Mouse (Mus musculus): Measurements from ENCODE around the gene Kif26b. TPM values are rescaled to one million over a fixed set of nuclear protein-coding genes. Genes with fewer than 3 reads are reported as not detected.

The Kif26b gene
- polyA plus RNA-seq, 1 experiment from 2014 or later = 0.10 TPM

GRCm38 (mm10) chr1:178829456-178829855 is 300.5 kb downstream of the Kif26b start:
- H3K4me3 ChIP-seq (replicated peaks) = no peak overlapping the region
- no peaks in the 10 kb centered on the region for H3K9me3 ChIP-seq (replicated peaks)
- H3K27me3 ChIP-seq = no peaks in the 10 kb centered on the region
- no peaks in the 10 kb centered on the region for H3K4me1 ChIP-seq (replicated peaks)
- ATAC-seq (ENCODE audit: low read depth) (no peak), DNase-seq (no peak)
- H3K27ac ChIP-seq = no peak overlapping the region
- H3K9ac ChIP-seq = no peak overlapping the region
- no peak overlapping the region for H3K4me2 ChIP-seq
- 61% methylated on average over 4 of the region's 4 CpGs for WGBS (ENCODE audit: insufficient replicate concordance)
- no peaks in the 10 kb centered on the region for H3K36me3 ChIP-seq

GRCm38 (mm10) chr1:178832571-178832970 is 303.6 kb downstream of the Kif26b start:
- no peak for DNase-seq
- Histone ChIP-seq H3K4me1 (replicated peaks) (no peaks in the 10 kb centered on the region), H3K4me2 (no peak overlapping the region), H3K4me3 (replicated peaks) (no peak overlapping the region), H3K9me3 (replicated peaks) (no peaks in the 10 kb centered on the region), H3K27me3 (no peaks in the 10 kb centered on the region), H3K27ac (no peak overlapping the region), H3K36me3 (no peaks in the 10 kb centered on the region), H3K9ac (no peak overlapping the region)
- ATAC-seq (ENCODE audit: low read depth) = no peak
- 58% methylated on average over 6 of the region's 6 CpGs for WGBS (ENCODE audit: insufficient replicate concordance)

DNA sequence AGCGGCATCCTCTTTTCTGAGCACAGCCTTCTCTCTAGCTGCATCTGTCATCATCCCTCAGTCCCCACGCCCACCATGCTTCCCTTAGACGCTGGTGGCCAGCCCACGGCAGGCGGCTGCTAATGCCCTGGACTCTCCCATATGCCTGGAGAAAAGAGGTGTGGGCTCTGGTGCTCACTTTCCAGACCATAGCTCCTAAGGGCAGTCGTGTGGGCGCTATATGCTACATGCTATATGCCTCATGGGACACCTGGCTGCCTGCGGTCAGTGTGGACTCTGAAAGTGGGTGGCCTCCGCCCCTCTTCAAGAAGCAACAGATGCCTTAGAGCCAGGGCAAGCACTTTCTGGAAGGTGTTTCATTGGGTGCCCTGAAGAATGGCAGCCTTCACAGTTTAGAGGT is 306.9 kb downstream of the Kif26b start:
- Histone ChIP-seq H3K4me2 (no peak overlapping the region), H3K9me3 (replicated peaks) (no peaks in the 10 kb centered on the region), H3K4me1 (replicated peaks) (no peaks in the 10 kb centered on the region), H3K27ac (no peak overlapping the region), H3K36me3 (no peaks in the 10 kb centered on the region), H3K9ac (no peak overlapping the region), H3K4me3 (replicated peaks) (no peak overlapping the region), H3K27me3 (no peaks in the 10 kb centered on the region)
- no peak for DNase-seq
- no peak for ATAC-seq (ENCODE audit: low read depth)
- WGBS (ENCODE audit: insufficient replicate concordance) = 69% methylated on average over 9 of the region's 9 CpGs

DNA sequence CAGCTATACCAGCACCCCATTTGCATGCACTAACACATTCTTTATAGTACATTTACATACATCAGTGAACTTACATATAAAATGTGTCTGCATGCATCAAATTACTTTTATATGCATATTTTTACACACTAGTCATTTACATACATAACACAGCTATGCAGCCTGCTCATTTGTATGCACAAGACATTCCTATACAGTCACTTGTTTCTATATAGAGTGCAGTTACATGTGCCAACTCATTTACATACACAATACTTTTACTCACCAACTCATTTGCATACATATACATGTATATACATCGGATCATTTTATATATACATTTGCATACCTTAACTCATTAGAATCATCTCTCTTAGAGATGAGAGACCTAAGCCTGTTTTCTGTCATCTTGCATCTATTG is 308.1 kb downstream of the Kif26b start:
- WGBS (ENCODE audit: insufficient replicate concordance) = 56% methylated on average over 1 of the region's 1 CpGs

DNA sequence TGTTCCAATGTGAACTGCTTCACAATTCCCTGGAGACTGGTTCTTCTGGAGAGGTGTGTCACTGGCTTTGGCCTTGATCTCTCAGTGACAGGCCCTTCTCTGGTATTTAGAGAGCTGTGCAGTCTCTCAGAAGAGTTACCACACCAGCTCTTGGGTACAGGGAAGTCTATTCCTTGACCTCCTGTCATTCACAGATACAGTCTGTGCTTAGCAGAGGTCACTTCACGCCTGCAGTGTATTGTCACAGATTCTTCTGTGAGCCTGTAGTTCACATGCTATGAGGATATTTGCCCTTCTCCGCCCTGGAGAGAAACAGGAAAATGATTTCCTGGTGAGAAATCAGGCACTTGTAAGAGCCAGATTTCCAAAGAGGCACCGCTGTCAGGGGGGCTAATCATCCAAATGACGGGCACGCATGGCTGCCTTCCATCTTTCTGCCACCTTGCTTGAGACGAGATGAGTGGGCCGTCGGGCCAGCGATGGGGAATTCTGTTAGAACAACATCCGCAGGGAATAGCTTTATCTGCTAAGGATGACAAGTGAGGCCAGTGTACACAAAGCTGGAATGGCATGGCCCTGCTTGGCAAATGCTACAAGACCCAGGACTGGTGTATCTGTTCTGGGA is 309.9 kb downstream of the Kif26b start:
- 68% methylated on average over 10 of the region's 10 CpGs for WGBS (ENCODE audit: insufficient replicate concordance)

More for the DNA sequence above, 308.1 kb downstream of the Kif26b start:
- no peaks in the 10 kb centered on the region for H3K4me1 ChIP-seq (replicated peaks)
- H3K36me3 ChIP-seq = no peaks in the 10 kb centered on the region
- ATAC-seq (ENCODE audit: low read depth) (no peak), DNase-seq (no peak)
- H3K4me3 ChIP-seq (replicated peaks) = no peak overlapping the region
- no peaks in the 10 kb centered on the region for H3K27me3 ChIP-seq
- no peak overlapping the region for H3K4me2 ChIP-seq
- H3K9me3 ChIP-seq (replicated peaks) = no peaks in the 10 kb centered on the region
- H3K27ac ChIP-seq = no peak overlapping the region
- no peak overlapping the region for H3K9ac ChIP-seq

DNA sequence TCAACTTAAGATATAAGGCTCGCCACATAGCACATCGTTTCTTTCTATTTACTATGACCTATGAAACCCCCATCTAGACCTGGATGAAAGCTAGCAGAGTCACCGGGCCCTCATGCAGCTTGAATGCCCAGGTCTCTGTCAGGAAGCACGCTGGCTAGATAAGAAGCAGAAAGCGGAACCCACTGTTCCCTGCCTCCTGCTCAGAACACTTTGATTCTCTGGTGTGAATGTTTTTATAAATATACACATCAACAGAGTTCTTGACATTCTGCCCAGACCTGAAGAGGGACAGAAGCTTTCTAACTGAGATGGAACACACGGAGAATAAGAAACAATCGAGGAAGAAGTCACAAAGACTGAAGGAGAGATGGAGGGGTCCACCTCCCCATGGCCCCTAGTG is 311.4 kb downstream of the Kif26b start:
- H3K9me3 ChIP-seq (replicated peaks) = no peaks in the 10 kb centered on the region
- ATAC-seq (ENCODE audit: low read depth) = no peak
- H3K27me3 ChIP-seq = no peaks in the 10 kb centered on the region
- DNase-seq = no peak
- WGBS (ENCODE audit: insufficient replicate concordance) = 38% methylated on average over 7 of the region's 7 CpGs
- H3K9ac ChIP-seq = no peak overlapping the region
- no peak overlapping the region for H3K4me3 ChIP-seq (replicated peaks)
- H3K36me3 ChIP-seq = no peaks in the 10 kb centered on the region
- no peak overlapping the region for H3K4me2 ChIP-seq
- no peak overlapping the region for H3K27ac ChIP-seq
- H3K4me1 ChIP-seq (replicated peaks) = no peaks in the 10 kb centered on the region

More for the DNA sequence above, 309.9 kb downstream of the Kif26b start:
- H3K9ac ChIP-seq = no peak overlapping the region
- H3K4me1 ChIP-seq (replicated peaks) = no peaks in the 10 kb centered on the region
- no peak overlapping the region for H3K4me3 ChIP-seq (replicated peaks)
- H3K27ac ChIP-seq = no peak overlapping the region
- no peak for ATAC-seq (ENCODE audit: low read depth)
- no peak overlapping the region for H3K4me2 ChIP-seq
- DNase-seq = no peak
- H3K36me3 ChIP-seq = no peaks in the 10 kb centered on the region
- H3K27me3 ChIP-seq = no peaks in the 10 kb centered on the region
- no peaks in the 10 kb centered on the region for H3K9me3 ChIP-seq (replicated peaks)

DNA sequence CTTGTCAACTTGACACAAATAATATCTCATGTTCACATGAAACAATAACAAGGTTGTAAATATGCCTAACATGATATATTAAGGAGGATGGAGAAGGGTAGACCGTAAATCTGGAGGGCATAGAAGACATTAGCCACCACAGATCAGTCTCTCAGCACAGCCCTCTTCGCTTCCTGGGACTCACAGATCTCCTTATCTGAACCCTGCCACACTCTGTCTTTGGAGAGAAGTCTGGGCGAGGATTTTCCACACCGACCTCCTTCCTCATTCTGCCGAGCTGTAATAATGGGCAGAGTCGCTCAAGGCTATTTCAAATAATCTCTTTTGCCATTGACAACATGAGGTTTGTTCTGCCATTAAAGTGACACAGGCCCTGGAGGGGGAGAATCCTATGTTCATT is 315.9 kb downstream of the Kif26b start:
- Histone ChIP-seq H3K36me3 (no peaks in the 10 kb centered on the region), H3K9ac (no peak overlapping the region), H3K4me1 (replicated peaks) (no peaks in the 10 kb centered on the region), H3K27me3 (no peaks in the 10 kb centered on the region), H3K4me2 (no peak overlapping the region), H3K4me3 (replicated peaks) (no peak overlapping the region), H3K9me3 (replicated peaks) (no peaks in the 10 kb centered on the region), H3K27ac (no peak overlapping the region)
- 24% methylated on average over 6 of the region's 6 CpGs for WGBS (ENCODE audit: insufficient replicate concordance)
- no peak for ATAC-seq (ENCODE audit: low read depth)
- DNase-seq = no peak

- ATAC-seq (ENCODE audit: low read depth) = no peak
- H3K27ac ChIP-seq = no peak overlapping the region
- H3K9ac ChIP-seq = no peak overlapping the region
- 69% methylated on average over 5 of the region's 5 CpGs for WGBS (ENCODE audit: insufficient replicate concordance)
- no peak overlapping the region for H3K4me3 ChIP-seq (replicated peaks)
- no peaks in the 10 kb centered on the region for H3K9me3 ChIP-seq (replicated peaks)
- H3K36me3 ChIP-seq = no peaks in the 10 kb centered on the region
- no peaks in the 10 kb centered on the region for H3K4me1 ChIP-seq (replicated peaks)
- H3K27me3 ChIP-seq = no peaks in the 10 kb centered on the region
- H3K4me2 ChIP-seq = no peak overlapping the region
- DNase-seq = no peak
Observed at GRCm38 (mm10) chr1:178847569-178847968, 318.6 kb downstream of the Kif26b start.

- ATAC-seq (ENCODE audit: low read depth) (no peak), DNase-seq (no peak)
- Histone ChIP-seq H3K36me3 (no peaks in the 10 kb centered on the region), H3K27ac (no peak overlapping the region), H3K4me1 (replicated peaks) (no peaks in the 10 kb centered on the region), H3K9me3 (replicated peaks) (no peaks in the 10 kb centered on the region), H3K9ac (no peak overlapping the region), H3K27me3 (no peaks in the 10 kb centered on the region), H3K4me2 (no peak overlapping the region), H3K4me3 (replicated peaks) (no peak overlapping the region)
- WGBS (ENCODE audit: insufficient replicate concordance) = 65% methylated on average over 5 of the region's 5 CpGs
Observed at GRCm38 (mm10) chr1:178848380-178849106, 319.6 kb downstream of the Kif26b start.

- Histone ChIP-seq H3K36me3 (no peaks in the 10 kb centered on the region), H3K27ac (no peak overlapping the region), H3K9ac (no peak overlapping the region), H3K9me3 (replicated peaks) (no peaks in the 10 kb centered on the region), H3K4me1 (replicated peaks) (no peaks in the 10 kb centered on the region), H3K27me3 (no peaks in the 10 kb centered on the region), H3K4me3 (replicated peaks) (no peak overlapping the region), H3K4me2 (no peak overlapping the region)
- DNase-seq (no peak), ATAC-seq (ENCODE audit: low read depth) (no peak)
- whole genome bisulfite sequencing (ENCODE audit: insufficient replicate concordance) = 35% methylated on average over 1 of the region's 1 CpGs
Observed at GRCm38 (mm10) chr1:178850569-178850968, 321.6 kb downstream of the Kif26b start.

GRCm38 (mm10) chr1:178854936-178855335 is 326.0 kb downstream of the Kif26b start:
- no peaks in the 10 kb centered on the region for H3K9me3 ChIP-seq (replicated peaks)
- H3K9ac ChIP-seq = no peak overlapping the region
- H3K4me2 ChIP-seq = no peak overlapping the region
- 64% methylated on average over 4 of the region's 4 CpGs for WGBS (ENCODE audit: insufficient replicate concordance)
- H3K4me3 ChIP-seq (replicated peaks) = no peak overlapping the region
- no peak overlapping the region for H3K27ac ChIP-seq
- ATAC-seq (ENCODE audit: low read depth) = no peak
- no peaks in the 10 kb centered on the region for H3K27me3 ChIP-seq
- H3K4me1 ChIP-seq (replicated peaks) = no peaks in the 10 kb centered on the region
- DNase-seq = no peak
- H3K36me3 ChIP-seq = no peaks in the 10 kb centered on the region

DNA sequence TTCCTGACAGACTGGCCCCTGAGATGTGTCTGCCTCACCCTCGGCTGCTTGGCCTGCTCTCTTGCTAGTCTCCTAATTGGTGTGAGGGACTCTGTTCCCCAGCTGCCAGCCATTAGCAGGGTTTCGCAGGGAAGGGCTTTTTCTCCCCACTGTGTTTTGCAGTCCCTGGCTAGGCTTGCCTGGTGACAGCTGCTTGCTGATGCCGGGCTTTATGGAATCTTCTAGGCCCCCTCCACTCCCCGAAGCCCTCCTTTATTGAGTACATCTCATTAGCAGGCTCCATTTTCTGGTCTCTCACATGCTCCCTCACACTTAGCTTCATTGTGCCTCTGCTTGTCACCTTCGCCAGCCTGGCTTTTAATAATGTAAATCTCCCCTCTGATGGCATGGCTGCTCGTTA is 327.0 kb downstream of the Kif26b start:
- H3K36me3 ChIP-seq = no peaks in the 10 kb centered on the region
- no peaks in the 10 kb centered on the region for H3K9me3 ChIP-seq (replicated peaks)
- H3K4me2 ChIP-seq = no peak overlapping the region
- no peak overlapping the region for H3K9ac ChIP-seq
- no peaks in the 10 kb centered on the region for H3K4me1 ChIP-seq (replicated peaks)
- ATAC-seq (ENCODE audit: low read depth) = no peak
- no peak for DNase-seq
- no peaks in the 10 kb centered on the region for H3K27me3 ChIP-seq
- 64% methylated on average over 6 of the region's 6 CpGs for WGBS (ENCODE audit: insufficient replicate concordance)
- no peak overlapping the region for H3K27ac ChIP-seq
- H3K4me3 ChIP-seq (replicated peaks) = no peak overlapping the region

All from liver, embryonic 13.5 days (tissue).